Mouse (Mus musculus): ENCODE measurements around the gene Ints5. TPM values are rescaled to one million over a fixed set of nuclear protein-coding genes. Genes with fewer than 3 reads are reported as not detected.
"Not testable (repeated sequence)": the region's sequence is repeated elsewhere in the genome, so short reads cannot be mapped to it uniquely, and the experiment has no call there.

Ints5 gene
- polyA plus RNA-seq, 1 experiment, result 21.2 TPM

- H3K4me3 ChIP-seq (ENCODE audit: extremely low read depth, insufficient read depth, insufficient read length), result peak overlapping the region; percentile 75
- peaks cover 6% of the 10 kb centered on the region for H3K36me3 ChIP-seq (ENCODE audit: control insufficient read depth, insufficient read depth, low read length)
- no peaks in the 10 kb centered on the region for H3K27me3 ChIP-seq (ENCODE audit: control insufficient read depth, insufficient read depth, low read length)
- DNase-seq (ENCODE audit: low read depth in 1 of 2, low spot score in 2 of 2), result no peak
- 24% methylated on average over 19 of the region's 19 CpGs for WGBS
- TF ChIP-seq CTCF (IDR thresholded peaks at IDR 0.05; ENCODE audit: extremely low read depth, insufficient read depth, insufficient read length, insufficient replicate concordance) (no peak), POLR2A (IDR thresholded peaks at IDR 0.05; ENCODE audit: low read depth, low read length) (no peak)
- H3K4me1 ChIP-seq (ENCODE audit: control insufficient read depth, insufficient read depth, insufficient read length), result 0 out of 2 replicates have a peak, but pooled peaks cover 5% of the 10 kb centered on the region
- H3K27ac ChIP-seq (ENCODE audit: insufficient read depth, low read length), result peak overlapping the region; percentile 83
These were observed 5.0 kb upstream of the Ints5 start for GRCm38 (mm10) chr19:8887585-8888463.

DNA sequence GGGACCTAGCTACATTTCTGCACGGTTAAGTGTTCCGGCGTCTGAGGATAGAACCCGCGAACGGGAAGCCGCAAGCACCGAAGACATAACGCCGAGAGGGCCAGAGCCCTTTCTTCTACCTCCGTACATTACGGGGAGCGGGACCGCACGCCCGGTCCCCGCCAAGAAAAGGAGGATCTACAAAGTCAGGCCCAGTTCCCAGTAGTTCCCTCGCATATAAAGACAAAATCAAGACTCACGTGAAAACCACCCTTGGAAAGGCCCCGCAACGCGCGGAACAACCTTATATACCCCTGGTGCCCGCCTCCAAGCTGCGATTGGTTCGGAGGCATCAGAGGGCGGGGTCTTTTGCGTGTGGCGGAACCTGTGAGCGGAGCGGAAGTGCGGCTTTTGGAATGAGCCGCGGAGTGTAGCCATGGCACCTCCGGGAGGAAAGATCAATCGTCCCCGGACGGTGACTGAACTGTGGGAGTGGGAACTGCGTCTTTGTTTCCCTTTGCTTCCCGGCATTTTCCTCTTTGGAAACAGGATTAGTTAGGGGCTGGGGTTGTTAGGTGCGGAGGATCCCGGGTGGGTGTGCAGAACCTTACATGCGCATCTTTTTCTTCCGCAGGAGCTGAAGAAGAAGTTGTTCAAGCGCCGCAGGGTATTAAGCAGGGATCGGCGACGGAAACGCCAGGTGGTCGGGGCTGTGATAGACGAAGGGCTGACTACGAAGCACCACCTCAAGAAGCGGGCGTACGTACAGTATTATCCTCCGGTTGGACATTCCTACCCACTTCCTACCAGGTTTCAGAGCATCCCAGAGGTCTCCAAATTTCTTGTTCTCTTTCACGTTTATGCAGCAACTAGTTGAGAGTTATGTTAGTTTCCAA, 4.1 kb upstream of the Ints5 start, which contains the start of the genes 1810009A15Rik and Gm49416:
TSS of gene 1810009A15Rik (plus strand) at position 343 of the 875 bp plus-strand sequence.
TSS of gene Gm49416 (plus strand) at position 416 of the 875 bp plus-strand sequence.
- H3K27me3 ChIP-seq (ENCODE audit: control insufficient read depth, insufficient read depth, low read length), result no peaks in the 10 kb centered on the region
- peak within 1 kb of the TSS; percentile 75 for H3K4me3 ChIP-seq (ENCODE audit: extremely low read depth, insufficient read depth, insufficient read length)
- DNase-seq (ENCODE audit: low read depth in 1 of 2, low spot score in 2 of 2), result peak; percentile 90 to 94
- WGBS, result under 1% methylated on average over 58 of the region's 58 CpGs
- peak within 1 kb of the TSS; percentile 83 for H3K27ac ChIP-seq (ENCODE audit: insufficient read depth, low read length)
- 0 out of 2 replicates have a peak, but pooled peaks cover 5% of the 10 kb centered on the region for H3K4me1 ChIP-seq (ENCODE audit: control insufficient read depth, insufficient read depth, insufficient read length)
- TF ChIP-seq CTCF (IDR thresholded peaks at IDR 0.05; ENCODE audit: extremely low read depth, insufficient read depth, insufficient read length, insufficient replicate concordance) (no peak), POLR2A (IDR thresholded peaks at IDR 0.05; ENCODE audit: low read depth, low read length) (peak; percentile 72)
- H3K36me3 ChIP-seq (ENCODE audit: control insufficient read depth, insufficient read depth, low read length), result peaks cover 6% of the 10 kb centered on the region

GRCm38 (mm10) chr19:8895397-8895960, 2.7 kb downstream of the Ints5 start:
- no peaks in the 10 kb centered on the region for H3K27me3 ChIP-seq (ENCODE audit: control insufficient read depth, insufficient read depth, low read length)
- peaks cover 6% of the 10 kb centered on the region for H3K36me3 ChIP-seq (ENCODE audit: control insufficient read depth, insufficient read depth, low read length)
- 93% methylated on average over 9 of the region's 9 CpGs for WGBS
- no peak for TF ChIP-seq CTCF (IDR thresholded peaks at IDR 0.05; ENCODE audit: extremely low read depth, insufficient read depth, insufficient read length, insufficient replicate concordance)
- TF ChIP-seq POLR2A (IDR thresholded peaks at IDR 0.05; ENCODE audit: low read depth, low read length), result no peak
- no peak overlapping the region for H3K4me3 ChIP-seq (ENCODE audit: extremely low read depth, insufficient read depth, insufficient read length)
- H3K4me1 ChIP-seq (ENCODE audit: control insufficient read depth, insufficient read depth, insufficient read length), result peaks cover 4% of the 10 kb centered on the region; the same call in 1 of the 2 replicates
- no peak for DNase-seq (ENCODE audit: low read depth in 1 of 2, low spot score in 2 of 2)
- no peak overlapping the region for H3K27ac ChIP-seq (ENCODE audit: insufficient read depth, low read length)

DNA sequence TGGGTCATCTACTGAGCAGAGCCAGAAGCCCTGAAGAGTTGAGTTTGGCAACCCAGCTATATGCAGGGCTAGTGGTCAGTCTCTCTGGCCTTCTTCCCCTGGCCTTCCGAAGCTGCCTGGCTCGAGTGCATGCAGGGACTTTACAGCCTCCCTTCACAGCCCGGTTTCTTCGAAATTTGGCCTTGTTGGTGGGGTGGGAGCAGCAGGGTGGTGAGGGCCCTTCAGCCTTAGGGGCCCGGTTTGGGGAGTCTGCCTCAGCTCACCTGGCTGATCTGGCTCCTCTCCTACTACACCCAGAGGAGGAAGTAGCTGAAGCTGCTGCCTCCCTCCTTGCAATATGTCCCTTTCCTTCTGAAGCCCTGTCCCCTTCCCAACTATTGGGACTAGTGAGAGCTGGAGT, 3.4 kb downstream of the Ints5 start:
- not testable (repeated sequence) for H3K4me3 ChIP-seq (ENCODE audit: extremely low read depth, insufficient read depth, insufficient read length); H3K36me3 ChIP-seq (ENCODE audit: control insufficient read depth, insufficient read depth, low read length); DNase-seq (ENCODE audit: low read depth in 1 of 2, low spot score in 2 of 2); H3K4me1 ChIP-seq (ENCODE audit: control insufficient read depth, insufficient read depth, insufficient read length); H3K27me3 ChIP-seq (ENCODE audit: control insufficient read depth, insufficient read depth, low read length); H3K27ac ChIP-seq (ENCODE audit: insufficient read depth, low read length)
- WGBS, result 92% methylated on average over 5 of the region's 5 CpGs

- not testable (repeated sequence) for H3K4me3 ChIP-seq (ENCODE audit: extremely low read depth, insufficient read depth, insufficient read length); H3K36me3 ChIP-seq (ENCODE audit: control insufficient read depth, insufficient read depth, low read length); H3K4me1 ChIP-seq (ENCODE audit: control insufficient read depth, insufficient read depth, insufficient read length); H3K27me3 ChIP-seq (ENCODE audit: control insufficient read depth, insufficient read depth, low read length); DNase-seq (ENCODE audit: low read depth in 1 of 2, low spot score in 2 of 2)
- peak overlapping the region; percentile 48; the same call in 1 of the 2 replicates for H3K27ac ChIP-seq (ENCODE audit: insufficient read depth, low read length)
- WGBS, result 38% methylated on average over 21 of the region's 21 CpGs
These were observed 4.5 kb downstream of the Ints5 start for GRCm38 (mm10) chr19:8897211-8897864.

- Histone ChIP-seq H3K27me3 (ENCODE audit: control insufficient read depth, insufficient read depth, low read length) (no peaks in the 10 kb centered on the region), H3K27ac (ENCODE audit: insufficient read depth, low read length) (peak within 1 kb of the TSS; percentile 87), H3K4me3 (ENCODE audit: extremely low read depth, insufficient read depth, insufficient read length) (peak within 1 kb of the TSS; percentile 89), H3K36me3 (ENCODE audit: control insufficient read depth, insufficient read depth, low read length) (peaks cover 3% of the 10 kb centered on the region), H3K4me1 (ENCODE audit: control insufficient read depth, insufficient read depth, insufficient read length) (peaks cover 4% of the 10 kb centered on the region; the same call in 1 of the 2 replicates)
- TF ChIP-seq CTCF (IDR thresholded peaks at IDR 0.05; ENCODE audit: extremely low read depth, insufficient read depth, insufficient read length, insufficient replicate concordance), result no peak
- TF ChIP-seq POLR2A (IDR thresholded peaks at IDR 0.05; ENCODE audit: low read depth, low read length), result peak; percentile 76
- WGBS, result under 1% methylated on average over 53 of the region's 53 CpGs
- peak; percentile 89 to 95 for DNase-seq (ENCODE audit: low read depth in 1 of 2, low spot score in 2 of 2)
These were observed 5.2 kb downstream of the Ints5 start, which contains the start of gene Ganab for GRCm38 (mm10) chr19:8897865-8898495. TSS of gene Ganab (plus strand) at chr19:8898071.

All from spleen, adult 2 months (tissue).